Mouse (Mus musculus) embryonic facial prominence, embryonic 12.5 days (tissue): ENCODE results near the gene Crx. TPM values are rescaled to one million over a fixed set of nuclear protein-coding genes. Genes with fewer than 3 reads are reported as not detected.

Source experiments
- ATAC-seq: fragments of 200-750 bp; cut with Nextera tagmentation; 2 replicates; pipeline ENCODE4 v1.8.0; 2017; ENCODE audit not compliant: insufficient number of reproducible peaks, insufficient read depth, low FRiP score, low TSS enrichment
- H3K27ac ChIP-seq: fragments of 300-500 bp; sonication (generic); 2 replicates; pipeline ENCODE4 v1.5.1; 2016; ENCODE audit warnings: mild to moderate bottlenecking
- H3K27me3 ChIP-seq: fragments of 300-500 bp; sonication (generic); 2 replicates; pipeline ENCODE4 v1.6.1; 2016; ENCODE audit warnings: mild to moderate bottlenecking, moderate library complexity
- H3K36me3 ChIP-seq: fragments of 300-500 bp; sonication (generic); 2 replicates; pipeline ENCODE4 v1.6.1; 2016; ENCODE audit warnings: mild to moderate bottlenecking
- H3K4me1 ChIP-seq: fragments of 300-500 bp; sonication (generic); 2 replicates; pipeline ENCODE4 v1.6.1; 2016
- H3K4me2 ChIP-seq: fragments of 300-500 bp; sonication (generic); replicated peaks from 2 replicates; pipeline ENCODE4 v1.6.1; 2016; ENCODE audit warnings: mild to moderate bottlenecking, moderate library complexity
- H3K4me3 ChIP-seq: fragments of 300-500 bp; sonication (generic); 2 replicates; pipeline ENCODE4 v1.5.1; 2016; ENCODE audit warnings: mild to moderate bottlenecking
- H3K9ac ChIP-seq: fragments of 300-500 bp; sonication (generic); 2 replicates; pipeline ENCODE4 v1.6.1; 2016; ENCODE audit warnings: mild to moderate bottlenecking, moderate library complexity
- H3K9me3 ChIP-seq: fragments of 300-500 bp; sonication (generic); 2 replicates; pipeline ENCODE4 v1.6.1; 2016; ENCODE audit warnings: mild to moderate bottlenecking, moderate library complexity
- WGBS: fragments of 180-500 bp; shearing (Covaris S2); methylation state at CpG from one replicate; pipeline ENCODE4 v1.1.7; 2016; 5-methylcytosine and 5-hydroxymethylcytosine counted together
- polyA plus RNA-seq: library from polyadenylated mRNA; unstranded; fragments of >200 nt; fragmentation: Nextera tagmentation; extraction: Ambion mirVana; gene quantifications from 2 replicates; pipeline ENCODE4 v1.2.1, GENCODE M21; 2016

Crx gene
- polyA plus RNA-seq, 1 experiment from 2014 or later: not detected

- no peaks in the 10 kb centered on the region for H3K27me3 ChIP-seq
- no peak within 1 kb of the TSS for H3K27ac ChIP-seq
- ATAC-seq: no peak
- no peak within 1 kb of the TSS for H3K4me3 ChIP-seq
- H3K9ac ChIP-seq: no peak within 1 kb of the TSS
- WGBS: 94% methylated on average over 3 of the region's 3 CpGs
- H3K4me1 ChIP-seq: no peaks in the 10 kb centered on the region
- no peaks in the 10 kb centered on the region for H3K36me3 ChIP-seq
- no peak within 1 kb of the TSS for H3K4me2 ChIP-seq
- peaks cover 15% of the 10 kb centered on the region; the same call in 1 of the 2 replicates for H3K9me3 ChIP-seq
Measured at GRCm38 (mm10) chr7:15839578-15839977, 40.2 kb downstream of the Crx start, which contains the start of gene Obox6. Gene Obox6 (minus strand): TSS chr7:15839678.

Other genes with a start within 250 kb of the Crx start
- not detected in 2 replicates for gene Obox3, start 240.1 kb downstream of the Crx start, polyA plus RNA-seq
- gene Obox5, start 129.8 kb downstream of the Crx start, polyA plus RNA-seq: not detected in 2 replicates
- gene Obox6, start 40.3 kb downstream of the Crx start, polyA plus RNA-seq: not detected in 2 replicates
- gene Crxos, start 2.6 kb upstream of the Crx start, polyA plus RNA-seq: not detected in 2 replicates
- gene Selenow, start 42.4 kb upstream of the Crx start, polyA plus RNA-seq: 1,124 and 1,186 TPM in 2 replicates
- gene Nop53, start 66.1 kb upstream of the Crx start, polyA plus RNA-seq: 184 and 196 TPM in 2 replicates
- gene Ehd2, start 87.6 kb upstream of the Crx start, polyA plus RNA-seq: 17.0 and 20.4 TPM in 2 replicates
- gene Bicra, start 168.0 kb upstream of the Crx start, polyA plus RNA-seq: 10.2 and 10.4 TPM in 2 replicates
- gene Zfp541, start 181.8 kb upstream of the Crx start, polyA plus RNA-seq: 0.05 and 0.18 TPM in 2 replicates
- 206 and 217 TPM in 2 replicates for gene Napa, start 218.5 kb upstream of the Crx start, polyA plus RNA-seq
- 38.7 and 41.4 TPM in 2 replicates for gene Kptn, start 239.9 kb upstream of the Crx start, polyA plus RNA-seq
- gene Slc8a2, start 249.9 kb upstream of the Crx start, polyA plus RNA-seq: 0.49 and 0.55 TPM in 2 replicates